In genomic region chr11:59305008-59305820, GRCm38 (mm10) we compare ENCODE assay signal across 14 mouse cellular contexts. TPM values are rescaled to one million over a fixed set of nuclear protein-coding genes. Genes with fewer than 3 reads are reported as not detected.
DNase-seq lines count a peak whose midpoint lies in the region; ATAC-seq and TF ChIP-seq lines count a peak whose summit lies in the region.
"Had no signal": no experiment of that assay in that cellular context is flagged by ENCODE, and none has a peak within 500 bp of the region (broad histone marks: within the 10 kb centered on the region; RNA-seq: fewer than 3 reads in every experiment).

No protein-coding gene starts in this region.

- peaks cover 57% of the 10 kb centered on the region for H3K4me1 ChIP-seq in hindbrain, embryonic 10.5 days (replicated peaks)
- peaks cover 45% of the 10 kb centered on the region for H3K4me1 ChIP-seq in hindbrain, embryonic 12.5 days
- H3K4me1 ChIP-seq in stomach, embryonic 15.5 days, result peaks cover 42% of the 10 kb centered on the region
- peaks cover 3% of the 10 kb centered on the region for H3K4me1 ChIP-seq in stomach, postnatal 0 days (replicated peaks; ENCODE audit: control insufficient read depth, insufficient read depth)
- peaks cover 46% of the 10 kb centered on the region for H3K4me1 ChIP-seq in limb, embryonic 12.5 days (replicated peaks)

- H3K36me3 ChIP-seq in hindbrain, embryonic 10.5 days, result no peaks in the 10 kb centered on the region
- no peaks in the 10 kb centered on the region for H3K36me3 ChIP-seq in hindbrain, embryonic 12.5 days
- no peaks in the 10 kb centered on the region for H3K36me3 ChIP-seq in stomach, embryonic 15.5 days
- H3K36me3 ChIP-seq in stomach, postnatal 0 days (ENCODE audit: control insufficient read depth, insufficient read depth, low read length), result no peaks in the 10 kb centered on the region
- H3K36me3 ChIP-seq in limb, embryonic 12.5 days, result no peaks in the 10 kb centered on the region
- H3K36me3 ChIP-seq: hindbrain, embryonic 13.5 days; midbrain, embryonic 15.5 days had no signal

- DNase-seq in hindbrain, embryonic 10.5 days (ENCODE audit: low spot score), result no peak
- DNase-seq in stomach, postnatal 0 days (ENCODE audit: low spot score), result no peak
- no peak for DNase-seq in adrenal gland, postnatal 14 days
- no peak for DNase-seq in adrenal gland, postnatal 25 days
- DNase-seq in cerebellum, adult 11-12 months, result no peak
- DNase-seq: thymus, postnatal 4 days had no signal

- ATAC-seq in hindbrain, embryonic 12.5 days (ENCODE audit: low FRiP score), result no peak
- no peak for ATAC-seq in stomach, embryonic 15.5 days (ENCODE audit: insufficient read depth, low FRiP score, low read depth)
- no peak for ATAC-seq in stomach, postnatal 0 days (ENCODE audit: low FRiP score, low TSS enrichment)
- ATAC-seq in limb, embryonic 12.5 days (ENCODE audit: insufficient number of reproducible peaks, insufficient read depth, low FRiP score, low TSS enrichment, low read depth), result no peak
- ATAC-seq: lung, postnatal 0 days; midbrain, embryonic 15.5 days had no signal

- H3K27me3 ChIP-seq in hindbrain, embryonic 10.5 days (ENCODE audit: insufficient read depth, poor library complexity, severe bottlenecking), result peaks cover 87% of the 10 kb centered on the region
- H3K27me3 ChIP-seq in hindbrain, embryonic 12.5 days, result peaks cover 72% of the 10 kb centered on the region
- H3K27me3 ChIP-seq in stomach, embryonic 15.5 days (replicated peaks), result peaks cover 51% of the 10 kb centered on the region
- no peaks in the 10 kb centered on the region for H3K27me3 ChIP-seq in stomach, postnatal 0 days (ENCODE audit: control insufficient read depth, insufficient read depth, low read length)
- H3K27me3 ChIP-seq in limb, embryonic 12.5 days, result peaks cover 76% of the 10 kb centered on the region

- TF ChIP-seq EP300 in stomach, postnatal 0 days (optimal IDR thresholded peaks at IDR 0.05), result no peak

- H3K9me3 ChIP-seq in hindbrain, embryonic 10.5 days, result no peaks in the 10 kb centered on the region
- no peaks in the 10 kb centered on the region for H3K9me3 ChIP-seq in hindbrain, embryonic 12.5 days (replicated peaks)
- no peaks in the 10 kb centered on the region for H3K9me3 ChIP-seq in stomach, embryonic 15.5 days
- no peaks in the 10 kb centered on the region for H3K9me3 ChIP-seq in stomach, postnatal 0 days (ENCODE audit: control insufficient read depth, low read length)
- H3K9me3 ChIP-seq in limb, embryonic 12.5 days, result no peaks in the 10 kb centered on the region
- H3K9me3 ChIP-seq: hindbrain, embryonic 13.5 days; midbrain, embryonic 15.5 days had no signal

- no peak overlapping the region for H3K27ac ChIP-seq in hindbrain, embryonic 10.5 days
- no peak overlapping the region for H3K27ac ChIP-seq in hindbrain, embryonic 12.5 days
- no peak overlapping the region for H3K27ac ChIP-seq in stomach, embryonic 15.5 days
- H3K27ac ChIP-seq in stomach, postnatal 0 days (replicated peaks), result no peak overlapping the region
- no peak overlapping the region for H3K27ac ChIP-seq in limb, embryonic 12.5 days
- H3K27ac ChIP-seq: hindbrain, embryonic 13.5 days; kidney, postnatal 0 days; midbrain, embryonic 15.5 days had no signal

- H3K9ac ChIP-seq in hindbrain, embryonic 12.5 days, result no peak overlapping the region
- H3K9ac ChIP-seq in stomach, embryonic 15.5 days, result no peak overlapping the region
- no peak overlapping the region for H3K9ac ChIP-seq in stomach, postnatal 0 days (ENCODE audit: low read length)
- no peak overlapping the region for H3K9ac ChIP-seq in limb, embryonic 12.5 days (replicated peaks)
- H3K9ac ChIP-seq: midbrain, embryonic 15.5 days had no signal

- TF ChIP-seq CTCF in stomach, postnatal 0 days (IDR thresholded peaks at IDR 0.05; ENCODE audit: low read depth), result no peak

- no peak overlapping the region for H3K4me2 ChIP-seq in hindbrain, embryonic 12.5 days (replicated peaks)
- 0 out of 2 replicates have a peak overlapping the region, but pooled peaks have one; percentile 93 for H3K4me2 ChIP-seq in stomach, embryonic 15.5 days
- H3K4me2 ChIP-seq in stomach, postnatal 0 days (replicated peaks; ENCODE audit: low read depth), result no peak overlapping the region
- H3K4me2 ChIP-seq in limb, embryonic 12.5 days, result peak overlapping the region; percentile 92; the same call in 1 of the 2 replicates

- peak overlapping the region; percentile 68; the same call in 1 of the 2 replicates for H3K4me3 ChIP-seq in hindbrain, embryonic 10.5 days
- no peak overlapping the region for H3K4me3 ChIP-seq in hindbrain, embryonic 12.5 days
- H3K4me3 ChIP-seq in stomach, embryonic 15.5 days (replicated peaks), result no peak overlapping the region
- no peak overlapping the region for H3K4me3 ChIP-seq in stomach, postnatal 0 days (ENCODE audit: low read depth, low read length)
- no peak overlapping the region for H3K4me3 ChIP-seq in limb, embryonic 12.5 days (replicated peaks)

- WGBS in hindbrain, embryonic 10.5 days, result 51% methylated on average over 22 of the region's 22 CpGs
- WGBS in hindbrain, embryonic 12.5 days, result 49% methylated on average over 22 of the region's 22 CpGs
- WGBS in stomach, embryonic 15.5 days, result 32% methylated on average over 22 of the region's 22 CpGs
- 43% methylated on average over 22 of the region's 22 CpGs for WGBS in stomach, postnatal 0 days
- WGBS in limb, embryonic 12.5 days, result 26% methylated on average over 22 of the region's 22 CpGs

RNA-seq across cellular contexts. Expression of gene Wnt9a, which starts 1.5 kb away (rescaled TPM):
- polyA plus RNA-seq in hindbrain, embryonic 10.5 days (2016; fragmentation: Nextera tagmentation; extraction: Ambion mirVana), result 9.8 and 10.7 TPM in 2 replicates
- polyA plus RNA-seq in hindbrain, embryonic 12.5 days (2016; fragmentation: Nextera tagmentation; extraction: Ambion mirVana), result 6.1 and 6.9 TPM in 2 replicates
- 4.9 and 5.3 TPM in 2 replicates for polyA plus RNA-seq in stomach, embryonic 15.5 days (2015; fragmentation: Nextera tagmentation; extraction: Ambion mirVana)
- 2.3 and 2.8 TPM in 2 replicates for polyA plus RNA-seq in stomach, postnatal 0 days (2015; fragmentation: Nextera tagmentation; extraction: Ambion mirVana)
- polyA plus RNA-seq in limb, embryonic 12.5 days (2016; fragmentation: Nextera tagmentation; extraction: Ambion mirVana), result 5.0 and 5.6 TPM in 2 replicates
- total RNA-seq in adrenal gland, postnatal 14 days (2021), result 0.98 and 1.1 TPM in 2 replicates
- 1.00 and 1.1 TPM in 2 replicates for total RNA-seq in adrenal gland, postnatal 25 days (2021)

RNA-seq across cellular contexts. Expression of gene Wnt3a, which starts 14.7 kb away (rescaled TPM):
- 14.2 and 18.2 TPM in 2 replicates for polyA plus RNA-seq in hindbrain, embryonic 10.5 days (2016; fragmentation: Nextera tagmentation; extraction: Ambion mirVana)
- 5.0 and 8.0 TPM in 2 replicates for polyA plus RNA-seq in hindbrain, embryonic 12.5 days (2016; fragmentation: Nextera tagmentation; extraction: Ambion mirVana)
- 0.15 and 0.23 TPM in 2 replicates for polyA plus RNA-seq in stomach, embryonic 15.5 days (2015; fragmentation: Nextera tagmentation; extraction: Ambion mirVana)
- polyA plus RNA-seq in stomach, postnatal 0 days (2015; fragmentation: Nextera tagmentation; extraction: Ambion mirVana), result 2.0 and 2.5 TPM in 2 replicates
- polyA plus RNA-seq in limb, embryonic 12.5 days (2016; fragmentation: Nextera tagmentation; extraction: Ambion mirVana), result 1.6 and 2.6 TPM in 2 replicates
- not detected in 2 replicates for total RNA-seq in adrenal gland, postnatal 14 days (2021)
- total RNA-seq in adrenal gland, postnatal 25 days (2021), result not detected in 2 replicates
- total RNA-seq: heart, adult 8-10 months had no signal
- polyA plus RNA-seq: kidney, postnatal 0 days had no signal

Comparison
In these comparisons a context has a peak if more than half of its experiments do, and no peak if none do; other contexts are left out.
1. H3K4me2 ChIP-seq: peak in stomach, embryonic 15.5 days (single experiment) and limb, embryonic 12.5 days (single experiment); none in hindbrain, embryonic 12.5 days (single experiment) and stomach, postnatal 0 days (single experiment).